ENCODE assay signal across 8 mouse cellular contexts in genomic region chr6:30304399-30304917, GRCm38 (mm10). TPM values are rescaled to one million over a fixed set of nuclear protein-coding genes. Genes with fewer than 3 reads are reported as not detected.
DNase-seq lines count a peak whose midpoint lies in the region; ATAC-seq and TF ChIP-seq lines count a peak whose summit lies in the region.

Gene Ube2h, minus strand, starts transcription at chr6:30304539.

- no peaks in the 10 kb centered on the region; the same call in 1 of the 2 replicates for H3K79me2 ChIP-seq in heart, adult 2 months (replicated peaks; ENCODE audit: control insufficient read depth, insufficient read depth, low read length)

- peak within 1 kb of the TSS; percentile 95 for H3K27ac ChIP-seq in embryonic facial prominence, embryonic 13.5 days
- H3K27ac ChIP-seq in heart, adult 2 months: peak within 1 kb of the TSS; percentile 93
- H3K27ac ChIP-seq in limb, embryonic 13.5 days: peak within 1 kb of the TSS; percentile 94
- peak within 1 kb of the TSS; percentile 92 for H3K27ac ChIP-seq in midbrain, embryonic 16.5 days (ENCODE audit: low read length)

- H3K4me1 ChIP-seq in embryonic facial prominence, embryonic 13.5 days: peaks cover 30% of the 10 kb centered on the region
- peaks cover 4% of the 10 kb centered on the region; the same call in 1 of the 2 replicates for H3K4me1 ChIP-seq in heart, adult 2 months (ENCODE audit: control insufficient read depth, insufficient read depth, low read length)
- peaks cover 38% of the 10 kb centered on the region for H3K4me1 ChIP-seq in limb, embryonic 13.5 days
- peaks cover 29% of the 10 kb centered on the region for H3K4me1 ChIP-seq in midbrain, embryonic 16.5 days (ENCODE audit: control insufficient read depth, insufficient read depth, low read length)

- 0 out of 2 replicates have a peak, but pooled peaks have one; percentile 44 for TF ChIP-seq EP300 in heart, adult 2 months (IDR thresholded peaks at IDR 0.05; ENCODE audit: insufficient read depth, low read depth, low read length)

- peak; percentile 96 for ATAC-seq in embryonic facial prominence, embryonic 13.5 days (ENCODE audit: insufficient number of reproducible peaks, insufficient read depth, low FRiP score, low TSS enrichment, low read depth)
- peak; percentile 96 for ATAC-seq in limb, embryonic 13.5 days (ENCODE audit: low FRiP score, low read depth)
- peak; percentile 91 for ATAC-seq in midbrain, embryonic 16.5 days

- WGBS in embryonic facial prominence, embryonic 13.5 days: under 1% methylated on average over 33 of the region's 33 CpGs
- 2% methylated on average over 33 of the region's 33 CpGs for WGBS in heart, adult 2 months
- WGBS in limb, embryonic 13.5 days: under 1% methylated on average over 23 of the region's 33 CpGs
- under 1% methylated on average over 31 of the region's 33 CpGs for WGBS in midbrain, embryonic 16.5 days

- peak within 1 kb of the TSS; percentile 89 for H3K4me2 ChIP-seq in embryonic facial prominence, embryonic 13.5 days
- peak within 1 kb of the TSS; percentile 76 for H3K4me2 ChIP-seq in limb, embryonic 13.5 days (replicated peaks)
- peak within 1 kb of the TSS; percentile 88 for H3K4me2 ChIP-seq in midbrain, embryonic 16.5 days (ENCODE audit: low read length)

- H3K27me3 ChIP-seq in embryonic facial prominence, embryonic 13.5 days: no peaks in the 10 kb centered on the region
- H3K27me3 ChIP-seq in heart, adult 2 months (ENCODE audit: control insufficient read depth, insufficient read depth, low read length): no peaks in the 10 kb centered on the region
- H3K27me3 ChIP-seq in limb, embryonic 13.5 days: no peaks in the 10 kb centered on the region
- H3K27me3 ChIP-seq in midbrain, embryonic 16.5 days (ENCODE audit: control insufficient read depth, insufficient read depth, low read depth, low read length): no peaks in the 10 kb centered on the region

- H3K36me3 ChIP-seq in embryonic facial prominence, embryonic 13.5 days: no peaks in the 10 kb centered on the region
- peaks cover 11% of the 10 kb centered on the region for H3K36me3 ChIP-seq in heart, adult 2 months (ENCODE audit: control insufficient read depth, insufficient read depth, low read length)
- H3K36me3 ChIP-seq in limb, embryonic 13.5 days: no peaks in the 10 kb centered on the region
- no peaks in the 10 kb centered on the region for H3K36me3 ChIP-seq in midbrain, embryonic 16.5 days (ENCODE audit: control insufficient read depth, insufficient read depth, low read length)

- intact Hi-C loops in heart, adult 2 months (cut with DNase I): loop anchor here (5.0 kb wide), 2 partner anchors 37 to 53 kb away; no protein-coding TSS in a partner anchor

- no peaks in the 10 kb centered on the region for H3K9me3 ChIP-seq in embryonic facial prominence, embryonic 13.5 days
- H3K9me3 ChIP-seq in limb, embryonic 13.5 days: no peaks in the 10 kb centered on the region
- no peaks in the 10 kb centered on the region for H3K9me3 ChIP-seq in midbrain, embryonic 16.5 days (replicated peaks; ENCODE audit: control insufficient read depth, low read length, poor library complexity, severe bottlenecking)

- DNase-seq in 3134 (ENCODE audit: extremely low read depth, insufficient read length, low spot score): peak; percentile 99
- DNase-seq in adrenal gland, postnatal 36 days: peak; percentile 99 to 100
- DNase-seq in heart, adult 2 months: peak; percentile 99 to 100
- peak; percentile 98 to 100 for DNase-seq in kidney, adult 8-10 months
- peak; percentile 100 for DNase-seq in spleen, postnatal 10 days (ENCODE audit: low spot score in 2 of 2)

- peak within 1 kb of the TSS; percentile 89 for H3K9ac ChIP-seq in embryonic facial prominence, embryonic 13.5 days
- peak within 1 kb of the TSS; percentile 84 for H3K9ac ChIP-seq in heart, adult 2 months (ENCODE audit: low read depth, low read length)
- peak within 1 kb of the TSS; percentile 84 for H3K9ac ChIP-seq in limb, embryonic 13.5 days
- H3K9ac ChIP-seq in midbrain, embryonic 16.5 days (ENCODE audit: low read depth, low read length): peak within 1 kb of the TSS; percentile 89

- TF ChIP-seq CTCF in heart, adult 2 months (IDR thresholded peaks at IDR 0.05): no peak

- peak; percentile 96 for TF ChIP-seq POLR2A in heart, adult 2 months (IDR thresholded peaks at IDR 0.05; ENCODE audit: insufficient read depth, low read depth, low read length)

- peak within 1 kb of the TSS; percentile 71 for H3K4me3 ChIP-seq in embryonic facial prominence, embryonic 13.5 days
- peak within 1 kb of the TSS; percentile 76 for H3K4me3 ChIP-seq in heart, adult 2 months
- H3K4me3 ChIP-seq in limb, embryonic 13.5 days: peak within 1 kb of the TSS; percentile 66
- H3K4me3 ChIP-seq in midbrain, embryonic 16.5 days (ENCODE audit: low read depth, low read length): peak within 1 kb of the TSS; percentile 82

RNA-seq across cellular contexts. Expression of gene Ube2h, which starts in this region (rescaled TPM):
- total RNA-seq in adrenal gland, postnatal 36 days (2021): 100 to 1,000 TPM; 105 to 126 TPM
- polyA plus RNA-seq in embryonic facial prominence, embryonic 13.5 days (2015; fragmentation: Nextera tagmentation; extraction: Ambion mirVana): 44.4 and 46.7 TPM in 2 replicates
- 10 to 100 TPM; 61.5 to 61.7 TPM for total RNA-seq in heart, adult 2 months (2021)
- 29.4 and 44.2 TPM in 2 replicates for polyA plus RNA-seq in heart, adult 2 months (2012; rRNA removed)
- polyA plus RNA-seq in limb, embryonic 13.5 days (2015; fragmentation: Nextera tagmentation; extraction: Ambion mirVana): 43.6 and 45.9 TPM in 2 replicates
- 56.7 and 57.0 TPM in 2 replicates for polyA plus RNA-seq in midbrain, embryonic 16.5 days (2015; fragmentation: Nextera tagmentation; extraction: Ambion mirVana)

Comparison
In these comparisons a context has a peak if more than half of its experiments do, and no peak if none do; other contexts are left out.
1. Peak in every context shown above with its lines: DNase-seq, ATAC-seq, H3K4me3 ChIP-seq and H3K27ac ChIP-seq.